Mouse (Mus musculus) embryonic facial prominence, embryonic 12.5 days (tissue): ENCODE results near the gene Hmgb4. TPM values are rescaled to one million over a fixed set of nuclear protein-coding genes. Genes with fewer than 3 reads are reported as not detected.

ENCODE experiments used
- ATAC-seq: fragments of 200-750 bp; cut with Nextera tagmentation; 2 replicates; pipeline ENCODE4 v1.8.0; 2017; ENCODE audit not compliant: insufficient number of reproducible peaks, insufficient read depth, low FRiP score, low TSS enrichment
- H3K27ac ChIP-seq: fragments of 300-500 bp; sonication (generic); 2 replicates; pipeline ENCODE4 v1.5.1; 2016; ENCODE audit warnings: mild to moderate bottlenecking
- H3K27me3 ChIP-seq: fragments of 300-500 bp; sonication (generic); 2 replicates; pipeline ENCODE4 v1.6.1; 2016; ENCODE audit warnings: mild to moderate bottlenecking, moderate library complexity
- H3K36me3 ChIP-seq: fragments of 300-500 bp; sonication (generic); 2 replicates; pipeline ENCODE4 v1.6.1; 2016; ENCODE audit warnings: mild to moderate bottlenecking
- H3K4me1 ChIP-seq: fragments of 300-500 bp; sonication (generic); 2 replicates; pipeline ENCODE4 v1.6.1; 2016
- H3K4me2 ChIP-seq: fragments of 300-500 bp; sonication (generic); replicated peaks from 2 replicates; pipeline ENCODE4 v1.6.1; 2016; ENCODE audit warnings: mild to moderate bottlenecking, moderate library complexity
- H3K4me3 ChIP-seq: fragments of 300-500 bp; sonication (generic); 2 replicates; pipeline ENCODE4 v1.5.1; 2016; ENCODE audit warnings: mild to moderate bottlenecking
- H3K9ac ChIP-seq: fragments of 300-500 bp; sonication (generic); 2 replicates; pipeline ENCODE4 v1.6.1; 2016; ENCODE audit warnings: mild to moderate bottlenecking, moderate library complexity
- H3K9me3 ChIP-seq: fragments of 300-500 bp; sonication (generic); 2 replicates; pipeline ENCODE4 v1.6.1; 2016; ENCODE audit warnings: mild to moderate bottlenecking, moderate library complexity
- WGBS: fragments of 180-500 bp; shearing (Covaris S2); methylation state at CpG from one replicate; pipeline ENCODE4 v1.1.7; 2016; 5-methylcytosine and 5-hydroxymethylcytosine counted together
- polyA plus RNA-seq: library from polyadenylated mRNA; unstranded; fragments of >200 nt; fragmentation: Nextera tagmentation; extraction: Ambion mirVana; gene quantifications from 2 replicates; pipeline ENCODE4 v1.2.1, GENCODE M21; 2016

Hmgb4 gene
- polyA plus RNA-seq: not detected in 2 replicates

GRCm38 (mm10) chr4:128260907-128261560 is at the start of gene Hmgb4:
Gene Hmgb4 (minus strand): TSS chr4:128260957.
- no peak within 1 kb of the TSS for H3K9ac ChIP-seq
- 59% methylated on average over 8 of the region's 8 CpGs for WGBS
- ATAC-seq: no peak

GRCm38 (mm10) chr4:128306011-128306410 is 45.3 kb upstream of the Hmgb4 start:
- no peak overlapping the region for H3K4me2 ChIP-seq
- no peak for ATAC-seq
- no peaks in the 10 kb centered on the region for H3K36me3 ChIP-seq
- no peak overlapping the region for H3K27ac ChIP-seq
- no peaks in the 10 kb centered on the region for H3K9me3 ChIP-seq
- H3K27me3 ChIP-seq: no peaks in the 10 kb centered on the region
- no peak overlapping the region for H3K4me3 ChIP-seq
- H3K4me1 ChIP-seq: no peaks in the 10 kb centered on the region
- WGBS: 93% methylated on average over 8 of the region's 8 CpGs
- H3K9ac ChIP-seq: no peak overlapping the region

More at GRCm38 (mm10) chr4:128260907-128261560, at the start of gene Hmgb4:
- H3K27me3 ChIP-seq: no peaks in the 10 kb centered on the region
- H3K27ac ChIP-seq: no peak within 1 kb of the TSS
- no peaks in the 10 kb centered on the region for H3K4me1 ChIP-seq
- no peaks in the 10 kb centered on the region for H3K9me3 ChIP-seq
- H3K36me3 ChIP-seq: no peaks in the 10 kb centered on the region
- no peak within 1 kb of the TSS for H3K4me2 ChIP-seq
- no peak within 1 kb of the TSS for H3K4me3 ChIP-seq

GRCm38 (mm10) chr4:128304049-128304448 is 43.3 kb upstream of the Hmgb4 start:
- WGBS: 82% methylated on average over 8 of the region's 8 CpGs
- no peaks in the 10 kb centered on the region for H3K9me3 ChIP-seq
- no peak overlapping the region for H3K27ac ChIP-seq
- no peak overlapping the region for H3K4me3 ChIP-seq
- no peaks in the 10 kb centered on the region for H3K27me3 ChIP-seq
- no peak overlapping the region for H3K9ac ChIP-seq
- ATAC-seq: no peak
- no peak overlapping the region for H3K4me2 ChIP-seq
- H3K4me1 ChIP-seq: no peaks in the 10 kb centered on the region
- H3K36me3 ChIP-seq: no peaks in the 10 kb centered on the region

GRCm38 (mm10) chr4:128288095-128288494 is 27.3 kb upstream of the Hmgb4 start:
- no peak overlapping the region for H3K4me3 ChIP-seq
- H3K9ac ChIP-seq: no peak overlapping the region
- no peak overlapping the region for H3K4me2 ChIP-seq
- H3K4me1 ChIP-seq: no peaks in the 10 kb centered on the region
- H3K27me3 ChIP-seq: no peaks in the 10 kb centered on the region
- H3K27ac ChIP-seq: no peak overlapping the region
- H3K9me3 ChIP-seq: no peaks in the 10 kb centered on the region
- ATAC-seq: no peak
- 85% methylated on average over 7 of the region's 7 CpGs for WGBS
- H3K36me3 ChIP-seq: no peaks in the 10 kb centered on the region

- no peaks in the 10 kb centered on the region for H3K36me3 ChIP-seq
- no peak overlapping the region for H3K9ac ChIP-seq
- no peaks in the 10 kb centered on the region for H3K4me1 ChIP-seq
- H3K4me3 ChIP-seq: no peak overlapping the region
- ATAC-seq: no peak
- no peak overlapping the region for H3K4me2 ChIP-seq
- H3K27me3 ChIP-seq: no peaks in the 10 kb centered on the region
- no peak overlapping the region for H3K27ac ChIP-seq
- no peaks in the 10 kb centered on the region for H3K9me3 ChIP-seq
- WGBS: 59% methylated on average over 1 of the region's 1 CpGs
Observed at GRCm38 (mm10) chr4:128285009-128285408, 24.3 kb upstream of the Hmgb4 start.

GRCm38 (mm10) chr4:128275586-128275985 is 14.8 kb upstream of the Hmgb4 start:
- H3K36me3 ChIP-seq: no peaks in the 10 kb centered on the region
- no peaks in the 10 kb centered on the region for H3K27me3 ChIP-seq
- H3K9me3 ChIP-seq: no peaks in the 10 kb centered on the region
- no peaks in the 10 kb centered on the region; the same call in 1 of the 2 replicates for H3K4me1 ChIP-seq
- 85% methylated on average over 6 of the region's 6 CpGs for WGBS
- H3K9ac ChIP-seq: no peak overlapping the region
- H3K27ac ChIP-seq: no peak overlapping the region
- H3K4me3 ChIP-seq: no peak overlapping the region
- ATAC-seq: no peak
- no peak overlapping the region for H3K4me2 ChIP-seq

- H3K36me3 ChIP-seq: no peaks in the 10 kb centered on the region
- H3K27me3 ChIP-seq: no peaks in the 10 kb centered on the region
- H3K9me3 ChIP-seq: no peaks in the 10 kb centered on the region
- H3K27ac ChIP-seq: no peak overlapping the region
- ATAC-seq: no peak
- H3K9ac ChIP-seq: no peak overlapping the region
- H3K4me1 ChIP-seq: peaks cover 5% of the 10 kb centered on the region; the same call in 1 of the 2 replicates
- WGBS: 78% methylated on average over 5 of the region's 5 CpGs
- H3K4me2 ChIP-seq: no peak overlapping the region
- no peak overlapping the region for H3K4me3 ChIP-seq
Observed at GRCm38 (mm10) chr4:128275116-128275515, 14.4 kb upstream of the Hmgb4 start.

GRCm38 (mm10) chr4:128273146-128273545 is 12.4 kb upstream of the Hmgb4 start:
- no peaks in the 10 kb centered on the region for H3K27me3 ChIP-seq
- H3K36me3 ChIP-seq: no peaks in the 10 kb centered on the region
- H3K27ac ChIP-seq: no peak overlapping the region
- WGBS: 75% methylated on average over 11 of the region's 11 CpGs
- no peak overlapping the region for H3K4me2 ChIP-seq
- no peak overlapping the region for H3K9ac ChIP-seq
- no peak for ATAC-seq
- H3K9me3 ChIP-seq: no peaks in the 10 kb centered on the region
- peaks cover 7% of the 10 kb centered on the region; the same call in 1 of the 2 replicates for H3K4me1 ChIP-seq
- no peak overlapping the region for H3K4me3 ChIP-seq

- peaks cover 7% of the 10 kb centered on the region; the same call in 1 of the 2 replicates for H3K4me1 ChIP-seq
- no peaks in the 10 kb centered on the region for H3K27me3 ChIP-seq
- H3K9ac ChIP-seq: no peak overlapping the region
- ATAC-seq: no peak
- no peak overlapping the region for H3K4me2 ChIP-seq
- no peak overlapping the region for H3K27ac ChIP-seq
- WGBS: 61% methylated on average over 6 of the region's 6 CpGs
- H3K4me3 ChIP-seq: no peak overlapping the region
- no peaks in the 10 kb centered on the region for H3K9me3 ChIP-seq
- no peaks in the 10 kb centered on the region for H3K36me3 ChIP-seq
Observed at GRCm38 (mm10) chr4:128272501-128272900, 11.7 kb upstream of the Hmgb4 start.

- peaks cover 7% of the 10 kb centered on the region; the same call in 1 of the 2 replicates for H3K4me1 ChIP-seq
- H3K4me3 ChIP-seq: no peak overlapping the region
- H3K27ac ChIP-seq: no peak overlapping the region
- H3K9ac ChIP-seq: no peak overlapping the region
- ATAC-seq: no peak
- H3K27me3 ChIP-seq: no peaks in the 10 kb centered on the region
- no peaks in the 10 kb centered on the region for H3K36me3 ChIP-seq
- 62% methylated on average over 19 of the region's 19 CpGs for WGBS
- no peaks in the 10 kb centered on the region for H3K9me3 ChIP-seq
- no peak overlapping the region for H3K4me2 ChIP-seq
Observed at GRCm38 (mm10) chr4:128270931-128271330, 10.2 kb upstream of the Hmgb4 start.

GRCm38 (mm10) chr4:128270177-128270576 is 9.4 kb upstream of the Hmgb4 start:
- no peaks in the 10 kb centered on the region for H3K9me3 ChIP-seq
- no peaks in the 10 kb centered on the region for H3K36me3 ChIP-seq
- WGBS: 58% methylated on average over 10 of the region's 10 CpGs
- no peak overlapping the region for H3K9ac ChIP-seq
- H3K4me2 ChIP-seq: no peak overlapping the region
- ATAC-seq: no peak
- H3K4me3 ChIP-seq: no peak overlapping the region
- peaks cover 7% of the 10 kb centered on the region; the same call in 1 of the 2 replicates for H3K4me1 ChIP-seq
- no peaks in the 10 kb centered on the region for H3K27me3 ChIP-seq
- no peak overlapping the region for H3K27ac ChIP-seq

- no peak overlapping the region for H3K9ac ChIP-seq
- peaks cover 7% of the 10 kb centered on the region; the same call in 1 of the 2 replicates for H3K4me1 ChIP-seq
- H3K27me3 ChIP-seq: no peaks in the 10 kb centered on the region
- no peak overlapping the region for H3K4me2 ChIP-seq
- ATAC-seq: no peak
- H3K27ac ChIP-seq: no peak overlapping the region
- H3K4me3 ChIP-seq: no peak overlapping the region
- no peaks in the 10 kb centered on the region for H3K9me3 ChIP-seq
- WGBS: 80% methylated on average over 9 of the region's 9 CpGs
- no peaks in the 10 kb centered on the region for H3K36me3 ChIP-seq
Observed at GRCm38 (mm10) chr4:128269261-128269875, 8.6 kb upstream of the Hmgb4 start.
